Mouse (Mus musculus) layer of hippocampus, adult 8-10 months (tissue): ENCODE data around the gene Defa28. TPM values are rescaled to one million over a fixed set of nuclear protein-coding genes. Genes with fewer than 3 reads are reported as not detected.
"Not testable (repeated sequence)": the region's sequence is repeated elsewhere in the genome, so short reads cannot be mapped to it uniquely, and the experiment has no call there.

Experiments
- DNase-seq, 2 experiments: peaks; one replicate each; pipeline ENCODE4 v3.0.0; 2022; ENCODE audit warnings: low spot score in 2 of 2
- total RNA-seq, 4 experiments: library from RNA; stranded (reverse); gene quantifications; 2 replicates each; pipeline ENCODE4 v1.2.4; 2022

Gene Defa28
- total RNA-seq = not detected

DNA sequence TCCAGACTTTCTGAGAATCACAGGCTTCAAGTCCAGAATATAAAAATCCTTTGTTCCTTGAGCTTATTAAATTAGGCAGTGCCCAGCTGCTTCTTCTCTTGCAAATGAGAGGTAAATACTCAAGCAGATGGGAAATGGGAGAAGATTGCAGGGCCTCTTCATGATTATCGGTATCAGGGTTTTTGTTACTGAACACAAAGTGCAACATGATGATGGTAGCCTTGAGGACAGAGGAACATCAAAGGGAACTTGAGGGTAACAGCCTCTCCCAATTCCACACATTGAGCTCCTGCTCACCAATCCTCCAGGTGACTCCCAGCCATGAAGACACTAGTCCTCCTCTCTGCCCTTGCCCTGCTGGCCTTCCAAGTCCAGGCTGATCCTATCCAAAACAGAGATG, at the start of gene Defa28:
TSS of gene Defa28 (plus strand) at position 301 of the 400 bp plus-strand sequence.
- DNase-seq = not testable (repeated sequence)

DNA sequence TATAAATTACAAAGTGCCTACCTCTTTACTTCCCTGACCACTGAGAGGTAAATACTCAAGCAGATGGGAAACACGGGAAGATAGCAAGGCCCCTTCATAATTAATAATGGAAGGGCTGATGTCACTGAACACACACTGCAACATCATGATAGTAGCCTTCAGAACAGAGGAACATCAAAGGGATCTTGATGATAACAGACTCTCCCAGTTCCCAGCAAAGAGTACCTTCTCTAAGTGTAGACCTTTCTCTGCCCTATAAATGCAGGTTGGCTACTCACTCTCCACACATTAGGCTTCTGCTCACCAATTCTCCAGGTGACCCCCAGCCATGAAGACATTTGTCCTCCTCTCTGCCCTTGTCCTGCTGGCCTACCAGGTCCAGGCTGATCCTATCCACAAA, 17.7 kb upstream of the Defa28 start, which contains the start of gene Defa37:
TSS of gene Defa37 (plus strand) at position 301 of the 400 bp plus-strand sequence.
- DNase-seq = not testable (repeated sequence)

DNA sequence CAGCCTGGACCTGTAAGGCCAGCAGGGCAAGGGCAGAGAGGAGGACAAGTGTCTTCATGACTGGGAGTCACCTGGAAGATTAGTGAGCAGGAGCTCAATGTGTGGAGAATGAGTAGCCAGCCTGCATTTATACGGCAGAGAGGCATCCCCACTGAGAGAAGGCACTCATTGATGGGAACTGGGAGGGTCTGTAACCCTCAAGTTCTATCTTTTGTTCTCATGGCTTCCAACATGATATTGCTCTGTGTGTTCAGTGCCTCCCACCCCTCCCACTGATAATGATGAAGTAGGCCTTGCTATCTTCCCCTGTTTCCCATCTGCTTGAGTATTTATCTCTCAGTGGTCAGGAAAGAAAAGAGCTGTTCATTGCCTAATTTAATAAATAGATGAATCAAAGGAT, 11.6 kb downstream of the Defa28 start, which contains the start of gene Gm7861:
TSS of gene Gm7861 (minus strand) at position 101 of the 400 bp plus-strand sequence.
- not testable (repeated sequence) for DNase-seq

DNA sequence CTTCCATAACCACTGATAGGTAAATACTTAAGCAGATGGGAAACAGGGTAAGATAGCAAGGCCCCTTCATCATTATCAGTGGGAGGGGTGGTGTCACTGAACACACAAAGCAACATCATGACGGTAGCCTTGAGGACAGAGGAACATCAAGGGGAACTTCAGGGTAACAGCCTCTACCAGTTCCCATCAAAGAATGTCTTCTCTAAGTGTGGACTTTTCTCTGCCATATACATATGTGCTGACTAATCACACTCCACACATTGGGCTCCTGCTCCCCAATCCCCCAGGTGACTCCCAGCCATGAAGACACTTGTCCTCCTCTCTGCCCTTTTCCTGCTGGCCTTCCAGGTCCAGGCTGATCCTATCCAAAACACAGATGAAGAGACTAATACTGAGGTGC, 35.1 kb downstream of the Defa28 start, which contains the start of gene Defa26:
TSS of gene Defa26 (plus strand) at position 301 of the 400 bp plus-strand sequence.
- DNase-seq = not testable (repeated sequence)

Other genes starting within 250 kb of the Defa28 start
- gene Defa2, start 204.5 kb upstream of the Defa28 start, total RNA-seq = not detected
- not detected for gene Defa33, start 191.2 kb upstream of the Defa28 start, total RNA-seq
- not detected for gene Defa36, start 155.6 kb upstream of the Defa28 start, total RNA-seq
- not detected for gene Gm7849, start 126.4 kb upstream of the Defa28 start, total RNA-seq
- gene Defa20, start 73.7 kb upstream of the Defa28 start, total RNA-seq = not detected
- gene Defa32, start 54.0 kb upstream of the Defa28 start, total RNA-seq = not detected
- not detected for gene Defa37, start 17.6 kb upstream of the Defa28 start, total RNA-seq
- not detected for gene Gm7861, start 11.5 kb downstream of the Defa28 start, total RNA-seq
- not detected for gene Defa26, start 35.2 kb downstream of the Defa28 start, total RNA-seq
- gene Defa17, start 72.8 kb downstream of the Defa28 start, total RNA-seq = not detected
- not detected for gene Defa34, start 82.8 kb downstream of the Defa28 start, total RNA-seq
- not detected for gene AY761184, start 120.6 kb downstream of the Defa28 start, total RNA-seq
- gene Defa24, start 151.5 kb downstream of the Defa28 start, total RNA-seq = not detected
- not detected for gene Defb50, start 240.5 kb downstream of the Defa28 start, total RNA-seq